In the genomic region with DNA sequence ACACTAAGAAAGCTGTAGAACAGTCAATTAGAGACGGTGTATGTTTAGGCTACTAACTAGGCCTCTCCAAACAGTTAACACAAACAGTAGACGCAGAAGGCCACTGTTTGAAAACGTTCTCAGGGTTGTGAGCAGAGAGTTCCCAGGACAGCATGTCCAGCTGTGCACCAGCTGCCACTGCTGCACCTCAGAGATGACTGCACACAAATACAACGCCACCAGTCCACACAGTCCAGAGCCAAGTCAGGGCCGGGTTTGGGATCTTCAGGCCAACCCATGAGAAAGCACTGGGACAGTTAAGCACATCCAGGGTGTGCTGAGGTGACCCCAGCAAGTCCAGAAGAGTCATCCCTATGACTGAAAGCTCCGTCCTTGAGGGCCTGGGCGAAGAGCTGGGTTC, we compare ENCODE assay signal across 9 mouse cellular contexts.
DNase-seq lines count a peak whose midpoint lies in the region; ATAC-seq lines count a peak whose summit lies in the region.
"Had no signal": no experiment of that assay in that cellular context is flagged by ENCODE, and none has a peak within 500 bp of the region (broad histone marks: within the 10 kb centered on the region; RNA-seq: fewer than 3 reads in every experiment).

No protein-coding gene starts in this region.

- H3K4me1 ChIP-seq in kidney, embryonic 15.5 days = peaks cover 50% of the 10 kb centered on the region
- peaks cover 23% of the 10 kb centered on the region for H3K4me1 ChIP-seq in hindbrain, embryonic 14.5 days (replicated peaks; ENCODE audit: control insufficient read depth, insufficient read depth, low read length)
- H3K4me1 ChIP-seq in forebrain, embryonic 15.5 days = peaks cover 23% of the 10 kb centered on the region

- H3K27me3 ChIP-seq in kidney, embryonic 15.5 days = no peaks in the 10 kb centered on the region
- no peaks in the 10 kb centered on the region for H3K27me3 ChIP-seq in hindbrain, embryonic 14.5 days (ENCODE audit: control insufficient read depth, insufficient read depth, low read length)
- H3K27me3 ChIP-seq in forebrain, embryonic 15.5 days = no peaks in the 10 kb centered on the region

- H3K36me3 ChIP-seq in kidney, embryonic 15.5 days = peaks cover 19% of the 10 kb centered on the region
- H3K36me3 ChIP-seq in hindbrain, embryonic 14.5 days (replicated peaks; ENCODE audit: control insufficient read depth, insufficient read depth) = peaks cover 6% of the 10 kb centered on the region; the same call in 1 of the 2 replicates
- peaks cover 2% of the 10 kb centered on the region; the same call in 1 of the 2 replicates for H3K36me3 ChIP-seq in forebrain, embryonic 15.5 days

- no peak for ATAC-seq in kidney, embryonic 15.5 days (replicated peaks; ENCODE audit: low FRiP score)
- no peak for ATAC-seq in hindbrain, embryonic 14.5 days (ENCODE audit: low FRiP score)
- ATAC-seq in forebrain, embryonic 15.5 days (replicated peaks) = no peak

- no peak for DNase-seq in kidney, postnatal 14 days
- DNase-seq in gastrocnemius, postnatal 25 days = peak; percentile 61
- DNase-seq in hindbrain, embryonic 14.5 days (ENCODE audit: low spot score) = no peak
- peak; percentile 45 to 83 for DNase-seq in lung, postnatal 4 days
- no peak for DNase-seq in cerebellum, adult 9-11 months
- DNase-seq in frontal cortex, postnatal 10 days (ENCODE audit: low spot score in 2 of 2) = no peak

- H3K27ac ChIP-seq in kidney, embryonic 15.5 days = peak overlapping the region; percentile 73
- peak overlapping the region; percentile 38; the same call in 1 of the 2 replicates for H3K27ac ChIP-seq in hindbrain, embryonic 14.5 days
- no peak overlapping the region for H3K27ac ChIP-seq in forebrain, embryonic 15.5 days (replicated peaks)
- H3K27ac ChIP-seq: macrophage had no signal

- H3K4me2 ChIP-seq in kidney, embryonic 15.5 days = no peak overlapping the region
- no peak overlapping the region for H3K4me2 ChIP-seq in hindbrain, embryonic 14.5 days (replicated peaks)
- no peak overlapping the region for H3K4me2 ChIP-seq in forebrain, embryonic 15.5 days (replicated peaks)

- H3K9me3 ChIP-seq in kidney, embryonic 15.5 days (replicated peaks) = no peaks in the 10 kb centered on the region
- no peaks in the 10 kb centered on the region for H3K9me3 ChIP-seq in hindbrain, embryonic 14.5 days (ENCODE audit: control insufficient read depth, low read length)
- H3K9me3 ChIP-seq in forebrain, embryonic 15.5 days = no peaks in the 10 kb centered on the region

- H3K4me3 ChIP-seq in kidney, embryonic 15.5 days (replicated peaks) = no peak overlapping the region
- no peak overlapping the region for H3K4me3 ChIP-seq in hindbrain, embryonic 14.5 days (replicated peaks; ENCODE audit: low read length)
- H3K4me3 ChIP-seq in forebrain, embryonic 15.5 days = no peak overlapping the region

- no peak overlapping the region for H3K9ac ChIP-seq in kidney, embryonic 15.5 days
- no peak overlapping the region for H3K9ac ChIP-seq in hindbrain, embryonic 14.5 days
- no peak overlapping the region for H3K9ac ChIP-seq in forebrain, embryonic 15.5 days (replicated peaks)

- 57% methylated on average over 7 of the region's 7 CpGs for WGBS in kidney, embryonic 15.5 days
- 67% methylated on average over 7 of the region's 7 CpGs for WGBS in hindbrain, embryonic 14.5 days
- 54% methylated on average over 7 of the region's 7 CpGs for WGBS in forebrain, embryonic 15.5 days

Comparison
In these comparisons a context has a peak if more than half of its experiments do, and no peak if none do; other contexts are left out.
1. DNase-seq: peak in gastrocnemius, postnatal 25 days (single experiment) and lung, postnatal 4 days (2 of 2); none in kidney, postnatal 14 days (single experiment), hindbrain, embryonic 14.5 days (single experiment), cerebellum, adult 9-11 months (single experiment) and frontal cortex, postnatal 10 days (0 of 2).